Mouse (Mus musculus) liver, embryonic 14 days (tissue): ENCODE data around the gene Olfr786. TPM values are rescaled to one million over a fixed set of nuclear protein-coding genes. Genes with fewer than 3 reads are reported as not detected.

Experiments
- polyA plus RNA-seq: library from polyadenylated mRNA; depleted of rRNA; stranded (reverse); fragments of >200 nt; gene quantifications from 2 replicates; pipeline ENCODE4 v1.2.3, GENCODE M21; 2012; rRNA removed

Olfr786 gene
- not detected in 2 replicates for polyA plus RNA-seq

DNA sequence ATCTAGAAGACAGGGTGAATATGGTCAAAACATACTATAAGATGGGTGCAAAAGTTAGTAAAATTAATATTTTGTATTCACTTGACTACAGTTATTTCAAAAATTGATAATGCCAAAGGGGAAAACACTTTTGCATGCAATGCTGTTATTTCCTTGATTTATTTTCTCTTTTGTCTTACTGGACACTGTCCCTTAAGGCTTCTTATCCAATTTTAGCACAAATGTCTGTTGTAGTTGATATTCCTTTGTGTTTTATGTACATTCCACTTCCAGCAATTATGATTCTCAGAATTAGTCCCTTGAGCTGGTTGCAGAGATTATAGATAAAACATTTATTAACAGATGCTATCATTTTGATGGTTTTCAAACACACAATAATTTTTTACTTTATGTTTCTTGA is at the start of gene Olfr786:
Gene Olfr786 (plus strand): TSS at position 301 of the 400 bp plus-strand sequence.

DNA sequence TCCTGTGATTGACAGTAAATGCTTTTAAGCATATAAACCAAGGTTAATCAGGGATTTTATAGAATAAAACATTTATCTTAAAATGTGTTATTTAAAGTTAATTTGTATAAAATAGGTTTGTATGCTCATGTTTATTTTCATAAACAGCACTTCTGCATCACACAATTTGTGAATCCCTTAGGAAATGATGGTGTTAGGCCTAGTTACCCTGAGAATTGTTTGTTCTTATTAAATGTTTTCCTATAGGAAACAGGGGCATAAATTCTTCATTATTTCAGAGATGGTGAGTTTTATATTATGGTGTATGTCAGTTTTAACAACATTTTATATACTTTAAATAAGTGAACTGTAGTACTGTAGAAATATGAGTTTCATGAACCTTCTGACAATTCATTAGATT is 43.3 kb upstream of the Olfr786 start, which contains the start of gene Olfr784:
Gene Olfr784 (plus strand): TSS at position 301 of the 400 bp plus-strand sequence.

DNA sequence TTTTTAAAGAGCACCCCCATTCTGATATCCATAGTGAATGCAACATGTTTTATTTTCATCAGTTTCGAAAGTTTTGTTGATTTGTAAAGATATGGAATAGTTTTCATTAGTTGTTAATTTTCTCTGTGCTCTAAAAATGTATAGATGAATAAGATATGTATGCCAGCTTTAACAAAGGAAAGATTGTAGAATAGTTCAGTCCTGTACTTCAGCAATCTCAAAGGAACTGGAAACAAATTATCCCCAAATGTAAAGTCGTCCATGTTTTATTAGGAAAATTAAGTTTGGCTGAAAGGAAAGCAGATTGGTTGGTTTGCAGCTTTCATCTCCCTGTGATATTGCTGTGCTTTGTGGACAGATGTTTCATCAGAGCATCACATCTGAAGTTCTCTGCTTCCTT is 22.0 kb upstream of the Olfr786 start, which contains the start of gene Olfr785:
Gene Olfr785 (plus strand): TSS at position 301 of the 400 bp plus-strand sequence.

DNA sequence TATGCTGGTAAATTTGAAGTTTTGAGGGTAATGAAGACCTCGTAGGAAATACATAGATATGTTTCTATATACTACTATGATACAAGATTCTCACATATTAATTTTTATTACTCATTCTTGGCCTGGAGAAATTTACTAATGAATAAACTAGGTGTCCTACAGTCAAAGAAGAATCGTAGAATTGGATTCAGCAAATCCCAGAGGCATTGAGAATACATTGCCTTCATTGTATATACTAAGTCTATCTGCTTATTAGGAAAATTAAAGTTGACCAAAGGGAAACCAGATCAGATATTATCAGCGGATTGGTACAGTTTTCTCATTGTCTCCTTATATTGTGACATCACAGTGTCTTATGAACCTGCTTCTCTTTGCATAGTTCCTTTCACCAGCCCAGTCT is 34.5 kb downstream of the Olfr786 start, which contains the start of gene Olfr787:
Gene Olfr787 (plus strand): TSS at position 301 of the 400 bp plus-strand sequence.

DNA sequence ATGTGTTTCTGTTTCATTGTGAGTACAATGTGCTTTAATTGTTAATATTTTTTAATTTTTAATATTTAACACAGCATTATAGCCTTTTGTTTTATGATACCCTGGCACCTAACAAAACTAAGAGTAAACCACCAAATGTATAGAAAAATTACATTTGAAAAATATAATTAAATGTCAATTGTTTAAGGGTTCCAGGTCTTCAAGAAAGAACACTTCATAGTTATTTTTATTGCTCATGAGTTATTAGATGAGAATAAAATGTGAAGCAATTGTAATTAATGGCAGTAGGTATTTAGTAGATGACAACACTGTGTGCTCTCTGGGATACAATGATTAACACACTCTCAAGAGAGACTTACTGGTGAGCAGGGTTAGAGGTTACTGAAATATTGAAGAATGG is 43.6 kb downstream of the Olfr786 start, which contains the start of gene Olfr788:
Gene Olfr788 (plus strand): TSS at position 301 of the 400 bp plus-strand sequence.

DNA sequence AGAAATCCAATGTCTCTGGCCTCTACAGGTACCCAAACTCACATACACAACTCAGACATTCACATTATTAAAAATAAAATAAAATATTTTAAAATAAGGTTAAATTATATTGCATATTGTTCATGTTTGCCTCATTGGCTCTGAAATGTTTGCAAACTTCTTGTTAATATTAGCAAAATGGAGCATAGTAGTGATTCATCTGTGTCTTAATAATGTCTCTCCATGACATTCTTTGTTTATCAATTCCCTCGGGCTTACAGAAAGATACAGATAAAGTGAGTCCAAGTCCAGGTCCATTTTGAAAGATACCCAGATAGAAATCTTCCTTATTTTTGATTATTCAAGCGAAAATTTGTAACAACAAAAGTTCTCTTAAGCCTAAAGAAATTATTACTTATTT is 57.3 kb downstream of the Olfr786 start, which contains the start of gene Olfr789:
Gene Olfr789 (plus strand): TSS at position 301 of the 400 bp plus-strand sequence.

Other genes with a start within 250 kb of the Olfr786 start
- not detected in 2 replicates for gene Olfr772, start 249.4 kb upstream of the Olfr786 start, polyA plus RNA-seq
- not detected in 2 replicates for gene Olfr773, start 239.9 kb upstream of the Olfr786 start, polyA plus RNA-seq
- gene Olfr774, start 191.1 kb upstream of the Olfr786 start, polyA plus RNA-seq: not detected in 2 replicates
- not detected in 2 replicates for gene Olfr775, start 178.9 kb upstream of the Olfr786 start, polyA plus RNA-seq
- gene Olfr776, start 168.2 kb upstream of the Olfr786 start, polyA plus RNA-seq: not detected in 2 replicates
- gene Olfr777, start 155.8 kb upstream of the Olfr786 start, polyA plus RNA-seq: not detected in 2 replicates
- not detected in 2 replicates for gene Olfr780, start 109.2 kb upstream of the Olfr786 start, polyA plus RNA-seq
- not detected in 2 replicates for gene Olfr781, start 98.5 kb upstream of the Olfr786 start, polyA plus RNA-seq
- gene Olfr782, start 78.5 kb upstream of the Olfr786 start, polyA plus RNA-seq: not detected in 2 replicates
- 0.01 TPM in 1 of 2 replicates, not detected in the other for gene Olfr784, start 43.2 kb upstream of the Olfr786 start, polyA plus RNA-seq
- not detected in 2 replicates for gene Olfr785, start 21.9 kb upstream of the Olfr786 start, polyA plus RNA-seq
- gene Olfr787, start 34.6 kb downstream of the Olfr786 start, polyA plus RNA-seq: not detected in 2 replicates
- gene Olfr788, start 43.7 kb downstream of the Olfr786 start, polyA plus RNA-seq: not detected in 2 replicates
- gene Olfr789, start 57.4 kb downstream of the Olfr786 start, polyA plus RNA-seq: not detected in 2 replicates
- not detected in 2 replicates for gene Olfr790, start 71.2 kb downstream of the Olfr786 start, polyA plus RNA-seq
- not detected in 2 replicates for gene Olfr791, start 94.5 kb downstream of the Olfr786 start, polyA plus RNA-seq
- not detected in 2 replicates for gene Olfr792, start 111.9 kb downstream of the Olfr786 start, polyA plus RNA-seq
- gene Olfr794, start 140.3 kb downstream of the Olfr786 start, polyA plus RNA-seq: not detected in 2 replicates
- gene Olfr796, start 185.3 kb downstream of the Olfr786 start, polyA plus RNA-seq: not detected in 2 replicates
- not detected in 2 replicates for gene Olfr798, start 200.6 kb downstream of the Olfr786 start, polyA plus RNA-seq
- not detected in 2 replicates for gene Olfr799, start 210.2 kb downstream of the Olfr786 start, polyA plus RNA-seq
- not detected in 2 replicates for gene Olfr800, start 230.4 kb downstream of the Olfr786 start, polyA plus RNA-seq
- not detected in 2 replicates for gene Olfr801, start 246.6 kb downstream of the Olfr786 start, polyA plus RNA-seq